Mouse (Mus musculus): ENCODE data around the gene Ppp1r15b.
A peak's percentile ranks its signal among the peaks of the same experiment; 100 is the strongest.

The Ppp1r15b gene

GRCm38 (mm10) chr1:133130638-133131560 is at the start of gene Ppp1r15b:
Gene Ppp1r15b, plus strand, starts transcription at chr1:133131143.
- peak; percentile 96 to 97 for DNase-seq

- DNase-seq, result peak; percentile 75 to 83
These were observed 47.9 kb upstream of the Ppp1r15b start for GRCm38 (mm10) chr1:133083003-133083546.

GRCm38 (mm10) chr1:133083942-133084625 is 46.9 kb upstream of the Ppp1r15b start:
- peak; percentile 63 to 68 for DNase-seq

DNA sequence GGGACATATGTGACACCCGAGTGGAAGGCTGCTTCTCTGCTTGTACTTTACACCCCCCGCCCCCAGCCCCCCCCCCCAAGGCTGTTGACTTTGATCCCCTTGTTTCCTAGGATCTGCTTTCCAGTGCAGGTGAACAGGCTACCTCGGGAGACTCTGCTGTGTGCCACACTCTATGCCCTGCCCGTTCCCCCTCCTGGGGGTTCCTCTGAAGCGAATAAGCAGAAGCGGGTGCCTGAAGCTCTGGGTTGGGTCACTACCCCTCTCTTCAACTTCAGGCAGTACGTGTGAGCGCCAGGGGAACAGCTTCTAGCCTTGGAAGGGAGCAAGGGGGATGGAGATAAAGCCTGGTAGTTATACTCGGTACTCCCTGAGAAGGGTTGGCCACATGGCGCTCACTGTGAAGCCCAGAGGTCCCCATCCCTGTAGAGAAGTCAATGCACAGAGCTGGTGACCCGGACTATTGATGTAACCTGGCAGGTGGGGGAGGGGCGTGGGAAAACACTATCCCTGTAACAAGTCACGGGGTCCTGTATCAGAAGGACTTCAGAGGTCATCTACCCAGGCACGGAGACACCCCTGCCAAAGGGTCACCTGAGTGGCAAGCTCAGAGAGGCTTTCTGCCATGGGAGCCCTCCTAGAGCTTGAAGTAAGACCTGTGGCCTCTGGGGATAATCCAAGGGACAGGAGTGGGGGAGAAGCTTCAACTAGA is 46.1 kb upstream of the Ppp1r15b start:
- DNase-seq, result peak; percentile 58 to 64

DNA sequence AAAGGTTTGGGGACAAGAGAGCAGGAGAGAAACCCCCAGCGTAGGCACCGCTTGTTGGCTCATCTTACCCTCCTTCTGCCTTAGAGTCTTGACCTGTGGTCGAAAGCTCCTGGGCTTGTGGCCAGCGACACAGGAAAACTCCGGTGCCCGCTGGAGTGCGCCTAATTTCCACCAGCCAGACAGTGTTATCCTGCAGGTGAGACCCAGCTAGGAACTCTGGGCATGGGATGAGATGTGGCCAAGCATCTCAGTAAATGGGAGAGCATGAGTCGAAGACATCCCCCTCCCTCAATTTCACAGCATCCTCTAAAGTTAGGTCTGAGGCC is 45.6 kb upstream of the Ppp1r15b start:
- no peak for DNase-seq

DNA sequence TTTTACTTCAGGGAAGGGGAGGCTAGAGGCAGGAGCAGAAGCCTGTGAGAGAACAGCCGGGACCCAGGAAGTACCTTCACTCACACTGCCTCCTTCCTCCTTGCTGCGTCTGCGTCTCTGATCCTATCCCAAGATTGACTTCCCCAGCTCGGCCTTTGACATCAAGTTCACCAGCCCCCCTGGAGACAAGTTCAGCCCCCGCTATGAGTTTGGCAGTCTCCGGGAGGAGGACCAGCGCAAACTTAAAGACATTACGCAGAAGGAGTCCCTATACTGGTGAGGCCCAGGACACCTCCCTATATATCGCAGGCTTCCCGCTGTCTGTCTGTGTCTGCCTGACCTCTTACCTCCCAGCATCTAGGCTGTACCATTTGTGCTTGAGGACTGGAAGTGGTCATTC is 44.1 kb upstream of the Ppp1r15b start:
- no peak for DNase-seq

- DNase-seq, result peak; percentile 77 to 78
These were observed 43.6 kb upstream of the Ppp1r15b start for GRCm38 (mm10) chr1:133087206-133087905.

GRCm38 (mm10) chr1:133088196-133088595 is 42.7 kb upstream of the Ppp1r15b start:
- DNase-seq, result no peak

- DNase-seq, result no peak
These were observed 41.5 kb upstream of the Ppp1r15b start for GRCm38 (mm10) chr1:133089415-133089814.

DNA sequence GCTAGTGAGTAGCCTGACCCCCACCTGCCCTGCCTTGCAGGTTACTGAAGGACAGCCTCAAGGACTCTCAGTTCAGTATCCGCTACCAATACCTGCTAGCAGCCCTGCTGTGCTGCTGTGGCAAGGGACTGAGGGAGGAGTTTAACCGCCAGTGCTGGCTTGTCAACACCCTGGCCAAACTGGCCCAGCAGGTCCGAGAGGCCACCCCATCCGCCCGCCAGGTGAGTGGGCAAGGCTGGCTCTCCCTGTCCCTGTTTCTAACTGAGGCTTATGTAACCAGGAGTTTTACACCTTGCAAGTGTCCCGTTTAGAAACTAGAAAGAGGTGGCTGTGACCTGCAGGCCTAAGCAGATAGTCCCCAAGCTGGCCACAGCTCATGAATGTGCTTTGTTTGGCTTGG is 40.3 kb upstream of the Ppp1r15b start:
- no peak for DNase-seq

DNA sequence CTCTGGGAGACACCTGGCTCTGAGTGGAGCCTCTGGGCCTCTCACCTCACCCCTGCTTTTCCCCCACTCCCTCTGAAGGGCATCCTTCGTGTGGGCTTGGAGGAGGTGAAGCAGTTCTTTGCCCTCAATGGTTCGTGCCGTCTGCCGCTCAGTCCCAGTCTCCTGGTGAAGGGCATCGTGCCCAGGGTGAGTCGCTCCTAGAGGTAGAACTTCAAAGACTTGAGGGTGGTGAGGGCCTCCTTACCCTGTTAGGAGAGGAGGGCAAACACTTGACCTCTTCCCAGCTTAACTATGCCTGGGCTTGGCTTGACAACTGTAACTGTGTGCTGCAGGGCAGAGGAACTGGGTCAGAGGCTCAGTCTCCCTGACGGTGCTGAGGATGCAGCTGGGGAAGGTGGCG is 39.5 kb upstream of the Ppp1r15b start:
- DNase-seq, result no peak

DNA sequence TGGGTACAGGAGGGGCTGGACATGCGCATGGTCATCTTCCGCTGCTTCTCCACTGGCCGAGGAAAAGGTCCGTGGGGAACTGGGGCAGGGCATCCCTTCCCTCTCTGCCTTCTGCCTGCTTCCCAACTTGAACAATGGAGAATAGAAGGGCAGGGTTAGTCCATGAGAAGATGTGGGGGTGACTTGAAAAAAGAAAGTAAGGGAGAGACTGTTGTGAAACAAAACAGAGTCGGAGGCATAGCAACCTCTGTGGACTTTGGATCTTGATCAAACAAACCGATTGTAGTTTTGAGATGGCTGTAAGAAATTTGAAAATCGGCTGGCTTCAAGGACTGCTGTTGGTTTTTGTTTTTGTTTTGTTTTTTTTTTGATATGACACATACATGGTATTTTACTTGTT is 37.2 kb upstream of the Ppp1r15b start:
- DNase-seq, result no peak

DNA sequence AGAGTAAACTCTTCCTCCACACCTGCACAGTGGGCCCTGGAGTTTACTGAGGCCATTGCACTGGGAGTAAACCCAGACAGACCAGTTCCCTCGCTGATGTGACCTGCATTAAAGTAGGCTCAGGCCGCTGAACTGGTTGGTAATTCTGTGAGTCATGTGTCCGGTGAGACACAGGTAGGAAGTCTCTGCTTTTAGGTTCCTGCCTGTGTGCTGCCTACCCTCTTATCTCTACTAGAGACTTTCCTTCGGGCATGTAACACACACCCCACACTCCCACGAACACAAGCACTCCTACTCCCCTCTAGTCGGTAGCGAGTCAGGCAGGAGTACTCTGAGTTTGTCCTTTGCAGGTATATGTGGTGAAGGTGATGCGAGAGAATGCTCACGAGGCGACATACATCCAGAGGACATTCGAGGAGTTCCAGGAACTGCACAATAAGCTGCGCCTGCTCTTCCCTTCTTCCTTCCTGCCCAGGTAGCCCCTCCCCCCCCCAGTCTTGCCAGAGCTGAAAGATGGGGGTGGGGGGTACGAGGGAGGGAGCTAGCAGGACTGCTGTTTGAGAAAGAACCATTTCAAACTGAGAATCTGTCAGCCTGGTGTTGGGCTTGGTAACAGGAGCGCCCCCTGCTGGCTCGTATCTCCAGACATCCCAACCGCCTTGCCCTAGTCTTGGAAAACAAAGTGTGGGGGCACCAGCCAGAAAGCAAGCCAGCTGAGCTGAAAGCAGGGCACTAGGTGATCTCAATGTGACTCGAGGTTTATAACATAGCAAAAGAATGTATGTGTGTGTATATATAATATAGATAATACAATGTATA is 29.8 kb upstream of the Ppp1r15b start:
- peak; percentile 85 to 86 for DNase-seq

DNA sequence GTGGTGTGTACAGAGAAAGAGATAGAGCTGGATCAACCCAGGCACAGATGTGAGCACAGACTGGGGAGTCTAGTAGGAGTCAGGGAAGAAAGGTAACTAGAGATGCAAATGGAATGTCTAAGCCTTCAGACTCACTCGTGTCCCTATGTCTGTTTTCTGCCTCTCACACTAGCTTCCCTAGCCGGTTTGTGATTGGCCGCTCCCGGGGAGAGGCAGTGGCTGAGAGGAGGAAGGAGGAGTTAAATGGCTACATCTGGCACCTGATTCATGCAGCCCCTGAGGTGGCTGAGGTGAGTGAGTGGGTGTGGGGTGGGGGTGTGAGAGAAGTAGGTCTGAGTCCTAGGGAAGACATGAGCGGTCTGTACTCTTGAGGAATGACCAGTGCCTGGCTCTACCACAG is 28.8 kb upstream of the Ppp1r15b start:
- no peak for DNase-seq

DNA sequence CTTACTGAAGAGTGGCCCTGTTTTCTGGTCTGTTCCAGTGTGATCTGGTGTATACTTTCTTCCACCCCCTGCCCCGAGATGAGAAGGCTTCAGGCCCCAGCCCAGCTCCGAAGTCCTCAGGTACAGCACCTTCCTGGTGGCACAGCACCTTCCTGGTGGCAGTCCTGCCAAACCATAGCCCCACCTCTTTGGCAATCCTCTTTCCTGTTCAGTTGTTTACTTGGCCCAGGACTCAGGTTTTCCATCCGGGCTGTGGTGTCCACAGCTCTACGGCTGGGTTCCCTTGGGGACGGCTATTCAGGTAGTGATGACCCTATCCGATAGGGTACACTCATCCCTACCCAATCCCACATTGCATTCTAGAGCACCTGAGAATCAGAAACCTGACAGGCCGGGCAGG is 27.6 kb upstream of the Ppp1r15b start:
- DNase-seq, result no peak

DNA sequence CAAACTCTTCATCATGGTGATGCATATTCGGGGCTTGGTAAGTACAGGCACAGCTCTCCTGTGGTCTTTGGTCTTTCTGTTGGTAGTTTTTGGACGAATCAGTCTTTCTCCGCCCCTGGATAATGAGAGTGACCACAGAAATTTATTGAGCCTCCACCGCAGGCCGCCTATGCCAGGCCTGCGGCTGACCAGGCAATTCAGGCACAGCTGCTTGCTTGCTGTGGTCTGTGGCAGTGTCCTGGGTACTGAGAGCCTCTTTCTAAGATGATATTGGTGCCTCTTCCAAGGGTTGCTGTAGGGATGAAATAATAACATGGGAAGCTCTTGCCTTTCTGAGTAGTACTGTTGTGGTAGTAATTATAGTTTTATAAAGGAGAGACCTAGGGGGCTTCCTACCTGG is 27.1 kb upstream of the Ppp1r15b start:
- no peak for DNase-seq

DNA sequence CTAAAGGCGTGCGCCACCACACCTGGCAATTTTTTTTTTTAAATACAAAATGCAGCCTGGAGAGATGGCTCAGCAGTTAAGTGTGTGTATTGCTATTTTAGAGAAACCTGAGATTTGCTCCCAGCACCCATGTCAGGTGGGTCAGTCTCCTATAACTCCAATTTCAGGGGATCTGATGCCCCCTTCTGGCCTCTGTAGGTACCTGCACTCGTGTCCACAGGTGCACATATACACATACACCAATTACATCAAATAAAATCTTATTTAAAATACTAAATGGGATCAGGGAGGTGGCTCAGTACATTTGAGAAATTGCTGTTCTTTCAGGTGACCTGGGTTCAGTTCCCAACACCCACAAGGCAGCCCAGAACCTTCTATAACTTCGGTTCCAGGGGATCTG is 14.8 kb upstream of the Ppp1r15b start:
- no peak for DNase-seq

DNA sequence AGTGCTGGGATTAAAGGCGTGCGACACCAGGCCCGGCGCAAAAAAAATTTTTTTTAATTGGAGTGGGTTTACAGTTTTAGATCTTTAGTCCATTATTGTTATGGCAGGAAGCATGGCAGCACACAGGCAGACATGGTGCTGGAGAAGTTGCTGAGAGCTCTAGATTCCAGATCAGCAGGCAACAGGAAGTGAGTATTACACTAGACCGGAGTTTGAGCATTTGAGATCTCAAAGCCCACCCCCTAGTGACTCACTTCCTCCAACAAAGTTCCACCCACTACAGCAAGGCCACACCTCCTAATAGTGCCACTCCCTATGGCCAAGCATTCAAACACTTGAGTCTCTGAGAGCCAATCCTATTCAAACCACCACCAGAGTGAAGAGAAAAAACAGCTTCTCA is 12.8 kb upstream of the Ppp1r15b start:
- peak; percentile 57 to 70 for DNase-seq

GRCm38 (mm10) chr1:133118844-133119243 is 12.1 kb upstream of the Ppp1r15b start:
- no peak for DNase-seq

GRCm38 (mm10) chr1:133119931-133120712 is 10.8 kb upstream of the Ppp1r15b start:
- no peak for DNase-seq

GRCm38 (mm10) chr1:133121246-133121645 is 9.7 kb upstream of the Ppp1r15b start:
- DNase-seq, result no peak

Data from B cell, adult 2 months (primary cell).